Mouse (Mus musculus) brain, embryonic 14.5 days (tissue): ENCODE measurements at regions not wholly inside any gene's neighbourhood (a gene's known extent, or its start where the extent isn't known, plus 50 kb on each side); places are given as distances from the start of the nearest gene placed in this dataset.
"Not testable (repeated sequence)": the region's sequence is repeated elsewhere in the genome, so short reads cannot be mapped to it uniquely, and the experiment has no call there.

Experiments used
- DNase-seq: peaks from one replicate; pipeline ENCODE4 v3.0.0-alpha.2; 2011; ENCODE audit warnings: low read depth
- CTCF ChIP-seq: fragments of 200-500 bp; IDR thresholded peaks from 2 replicates; pipeline ENCODE4 v1.5.1; 2012; ENCODE audit warnings: inconsistent platforms, mild to moderate bottlenecking, moderate library complexity, borderline replicate concordance; ENCODE audit not compliant: insufficient read depth, insufficient read length; ENCODE audit errors: extremely low read depth
- POLR2A ChIP-seq: fragments of 200-500 bp; IDR thresholded peaks from 2 replicates; pipeline ENCODE4 v1.6.1; 2012; ENCODE audit warnings: mild to moderate bottlenecking, inconsistent platforms, borderline replicate concordance; ENCODE audit not compliant: poor library complexity, insufficient read depth, insufficient read length, severe bottlenecking; ENCODE audit errors: extremely low read depth

DNA sequence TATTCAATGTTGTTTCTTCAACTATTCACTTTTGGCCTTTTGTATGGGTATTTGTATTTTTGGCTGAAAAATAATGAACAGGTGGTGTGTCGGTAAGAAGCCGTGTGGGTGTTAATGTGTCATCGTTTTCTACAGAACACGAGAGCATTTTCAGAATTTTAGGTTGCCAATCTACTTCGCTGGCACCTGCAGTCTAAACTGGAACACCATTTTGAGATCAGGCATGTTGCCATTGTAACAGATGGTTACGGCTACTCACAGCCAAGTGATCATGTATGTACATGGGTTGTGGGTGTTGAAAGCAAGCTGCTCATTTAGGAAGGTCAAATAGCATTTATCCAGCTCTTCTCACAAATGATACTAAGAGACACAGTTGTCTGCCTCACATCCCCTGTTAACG lies 167.2 kb upstream of the Gm21833 start:
- DNase-seq: peak; percentile 92
- TF ChIP-seq POLR2A (no peak), CTCF (no peak)

DNA sequence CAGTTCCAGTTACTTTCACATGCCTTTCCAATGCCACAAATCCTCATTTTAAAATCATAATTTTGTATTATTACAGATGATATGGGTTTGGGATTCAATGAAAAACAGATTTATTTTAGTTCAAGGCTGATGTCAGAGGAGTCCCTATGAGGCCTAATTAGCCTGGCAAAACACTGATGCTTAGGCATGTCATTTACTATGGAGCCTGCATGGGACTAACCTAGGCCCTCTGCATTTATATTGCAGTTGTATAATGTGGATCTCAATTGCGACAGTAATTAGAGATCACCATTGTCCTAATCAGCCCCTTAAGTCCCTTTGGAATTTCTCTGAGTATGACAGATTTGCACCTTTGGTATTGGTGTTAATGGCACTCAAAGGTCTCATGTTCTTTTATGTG lies 153.3 kb upstream of the Gm21833 start:
- no peak for TF ChIP-seq CTCF
- TF ChIP-seq POLR2A: no peak
- peak; percentile 11 for DNase-seq

DNA sequence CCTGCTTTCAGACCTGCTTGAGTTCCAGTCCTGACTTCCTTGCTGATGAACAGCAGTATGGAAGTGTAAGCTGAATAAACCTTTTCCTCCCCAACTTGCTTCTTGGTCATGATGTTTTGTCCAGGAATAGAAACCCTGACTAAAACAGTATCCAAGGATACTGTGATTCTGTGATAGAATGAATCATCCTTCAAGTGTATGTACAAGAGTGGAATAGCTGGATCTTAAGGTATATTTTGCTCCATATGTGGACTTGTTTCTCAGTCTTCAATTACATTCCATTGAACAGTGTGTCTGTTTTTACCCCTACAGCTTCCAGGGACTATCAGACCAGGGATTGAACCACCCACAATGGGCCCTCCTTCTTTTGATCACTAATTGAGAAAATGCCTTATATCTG lies 145.1 kb upstream of the Gm21833 start:
- not testable (repeated sequence) for DNase-seq

DNA sequence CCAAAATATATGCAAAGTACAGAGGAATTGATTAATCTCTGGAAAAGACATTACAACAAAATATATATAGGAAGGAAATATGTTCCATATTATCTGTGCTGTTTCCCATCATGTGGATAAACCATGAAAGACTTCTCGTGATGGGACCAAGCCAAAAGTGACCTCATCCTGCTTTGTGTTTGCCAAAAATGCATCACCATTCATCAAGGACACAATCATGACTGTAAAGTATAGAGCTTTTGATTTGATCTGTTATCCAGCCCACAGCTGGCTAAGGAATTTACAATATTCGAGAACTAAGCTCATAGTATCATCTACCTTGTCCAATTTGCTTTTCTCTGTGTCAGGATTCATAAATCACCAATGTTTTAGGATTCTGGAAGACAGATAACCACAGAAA lies 127.3 kb upstream of the Gm21833 start:
- TF ChIP-seq CTCF (no peak), POLR2A (no peak)
- DNase-seq: peak; percentile 43

DNA sequence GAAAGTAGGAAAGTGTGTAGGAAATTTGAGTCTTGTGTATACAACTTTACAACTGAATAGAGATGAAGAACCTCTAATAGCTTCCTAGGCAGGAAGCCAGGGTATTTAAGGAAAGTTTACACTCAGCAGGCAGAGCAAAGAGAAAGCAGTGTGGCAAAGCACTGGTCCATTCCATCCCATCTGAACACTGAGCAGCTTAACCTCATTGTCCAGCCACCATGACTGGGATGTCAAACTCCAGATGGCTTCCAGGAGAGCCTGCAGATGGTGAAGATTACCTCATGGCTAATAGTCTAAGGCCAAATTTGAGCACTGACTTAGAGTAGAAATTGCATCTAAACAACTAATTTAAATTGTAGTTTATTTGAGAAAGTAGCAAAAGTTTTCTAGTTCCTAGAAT lies 117.0 kb upstream of the Gm21833 start:
- peak; percentile 12 for DNase-seq
- no peak for TF ChIP-seq CTCF

DNA sequence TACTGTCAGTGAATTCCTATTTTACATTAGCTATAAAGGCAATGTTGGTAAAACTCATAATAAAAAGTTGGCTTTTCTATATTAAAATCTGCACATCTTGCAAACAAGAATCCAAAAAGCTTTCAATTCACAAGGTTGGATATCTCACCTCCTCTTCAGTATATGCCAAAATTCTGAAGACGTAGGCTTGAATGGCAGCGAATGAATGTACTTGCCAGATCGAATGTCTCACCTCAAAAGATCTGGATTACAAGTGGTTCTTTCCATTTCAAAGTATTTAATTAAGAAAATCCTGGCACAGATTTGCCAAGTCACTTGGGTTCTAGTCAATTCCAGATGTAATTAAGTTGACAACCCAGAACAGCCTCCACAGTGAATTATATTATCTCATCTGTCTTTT lies 94.1 kb upstream of the Gm21833 start:
- TF ChIP-seq CTCF (no peak), POLR2A (no peak)
- DNase-seq: no peak

DNA sequence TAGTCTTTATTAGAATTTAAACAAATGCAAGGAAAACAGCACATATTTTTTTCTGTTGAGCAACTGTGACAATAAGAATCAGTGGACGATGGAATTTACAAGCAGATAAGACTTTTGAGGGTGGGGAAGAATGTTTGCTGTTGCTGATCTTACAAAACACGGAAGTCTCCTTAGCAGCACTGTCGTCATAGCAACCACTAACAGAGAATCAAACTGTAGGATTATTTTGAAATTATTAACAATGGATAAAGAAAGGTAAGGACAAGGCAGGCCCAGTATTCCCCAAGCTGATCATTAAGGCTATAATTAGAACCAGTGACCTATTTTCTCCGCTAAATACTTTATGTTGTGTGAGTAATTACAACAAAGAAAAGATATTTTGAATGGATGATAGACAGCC lies 69.7 kb upstream of the Gm21833 start:
- peak; percentile 60 for DNase-seq
- TF ChIP-seq POLR2A: no peak
